Mouse (Mus musculus) kidney, postnatal 0 days (tissue): ENCODE results near the gene Cda. TPM values are rescaled to one million over a fixed set of nuclear protein-coding genes. Genes with fewer than 3 reads are reported as not detected.

ENCODE experiments used
- ATAC-seq: fragments of 200-750 bp; cut with Nextera tagmentation; replicated peaks from 2 replicates; pipeline ENCODE4 v1.8.0; 2017; ENCODE audit warnings: low read depth, moderate number of reproducible peaks, moderate TSS enrichment, moderate library complexity; ENCODE audit not compliant: low FRiP score
- DNase-seq: peaks from one replicate; pipeline ENCODE4 v3.0.0-alpha.2; 2016; ENCODE audit warnings: low spot score
- H3K27ac ChIP-seq: fragments of 300-500 bp; sonication (generic); 2 replicates; pipeline ENCODE4 v1.5.1; 2014; ENCODE audit warnings: mild to moderate bottlenecking
- H3K27me3 ChIP-seq: fragments of 300-500 bp; sonication (generic); 2 replicates; pipeline ENCODE4 v1.6.1; 2014; ENCODE audit warnings: low read length, mixed read lengths; ENCODE audit not compliant: insufficient read depth
- H3K36me3 ChIP-seq: fragments of 300-500 bp; sonication (generic); 2 replicates; pipeline ENCODE4 v1.6.1; 2014; ENCODE audit warnings: low read length, mixed read lengths; ENCODE audit not compliant: insufficient read depth
- H3K4me1 ChIP-seq: fragments of 300-500 bp; sonication (generic); replicated peaks from 2 replicates; pipeline ENCODE4 v1.6.1; 2014; ENCODE audit warnings: antibody characterized with exemption, low read length, mixed read lengths; ENCODE audit not compliant: insufficient read depth
- H3K4me2 ChIP-seq: fragments of 300-500 bp; sonication (generic); 2 replicates; pipeline ENCODE4 v1.6.1; 2014; ENCODE audit warnings: mild to moderate bottlenecking, low read length, moderate library complexity, mixed read lengths
- H3K4me3 ChIP-seq: fragments of 300-500 bp; sonication (generic); replicated peaks from 2 replicates; pipeline ENCODE4 v1.5.1; 2014; ENCODE audit warnings: low read depth, low read length
- H3K9ac ChIP-seq: fragments of 300-500 bp; sonication (generic); 2 replicates; pipeline ENCODE4 v1.6.1; 2014; ENCODE audit warnings: low read depth, low read length
- H3K9me3 ChIP-seq: fragments of 300-500 bp; sonication (generic); replicated peaks from 2 replicates; pipeline ENCODE4 v1.6.1; 2016; ENCODE audit warnings: low read length, inconsistent platforms, mixed read lengths
- CTCF ChIP-seq: IDR thresholded peaks from 2 replicates; pipeline ENCODE4 v1.5.1; 2016; ENCODE audit warnings: antibody characterized with exemption, low read depth, mild to moderate bottlenecking, moderate library complexity
- WGBS: fragments of 180-500 bp; shearing (Covaris S2); extraction: QIAGEN DNeasy Blood & Tissue Kit; methylation state at CpG from one replicate; pipeline ENCODE4 v1.1.7; 2014; 5-methylcytosine and 5-hydroxymethylcytosine counted together
- polyA plus RNA-seq: library from polyadenylated mRNA; unstranded; fragments of >200 nt; fragmentation: Nextera tagmentation; extraction: Ambion mirVana; gene quantifications from 2 replicates; pipeline ENCODE4 v1.2.1, GENCODE M21; 2015

The Cda gene
- 48.1 and 49.5 TPM in 2 replicates for polyA plus RNA-seq

- peak within 1 kb of the TSS; percentile 31 for H3K4me3 ChIP-seq
- peak; percentile 41 for TF ChIP-seq CTCF
- no peaks in the 10 kb centered on the region for H3K27me3 ChIP-seq
- H3K4me2 ChIP-seq, result peak within 1 kb of the TSS; percentile 61
- H3K9ac ChIP-seq, result peak within 1 kb of the TSS; percentile 31; the same call in 1 of the 2 replicates
- no peaks in the 10 kb centered on the region for H3K36me3 ChIP-seq
- H3K27ac ChIP-seq, result peak within 1 kb of the TSS; percentile 38; the same call in 1 of the 2 replicates
- peak; percentile 90 for ATAC-seq
- peak; percentile 94 for DNase-seq
- H3K4me1 ChIP-seq, result no peaks in the 10 kb centered on the region
- WGBS, result 3% methylated on average over 34 of the region's 34 CpGs
- no peaks in the 10 kb centered on the region for H3K9me3 ChIP-seq
These were observed at the start of gene Cda for GRCm38 (mm10) chr4:138367641-138368497. TSS of gene Cda (minus strand) at chr4:138367992.

DNA sequence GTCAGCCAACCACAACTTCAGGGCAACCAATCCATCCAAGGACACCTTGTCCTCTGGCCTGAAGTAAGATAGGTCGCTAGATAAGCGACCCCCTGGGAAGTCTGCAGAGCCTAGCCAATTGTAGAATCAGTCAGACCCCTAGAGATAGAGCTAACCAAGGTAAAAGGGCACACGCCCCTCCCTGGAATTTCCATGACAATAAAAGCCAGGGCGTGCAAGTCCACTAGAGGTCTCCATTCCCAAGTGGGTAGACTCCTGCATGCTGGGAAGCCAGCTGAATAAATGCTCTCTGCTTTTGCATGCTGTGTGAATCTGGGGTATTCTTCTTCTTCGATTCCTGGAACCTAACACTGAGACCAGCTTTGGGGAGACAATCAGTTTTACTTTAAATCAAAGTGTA, 48.6 kb upstream of the Cda start:
- TF ChIP-seq CTCF, result no peak
- Histone ChIP-seq H3K4me2 (no peak overlapping the region), H3K9me3 (no peaks in the 10 kb centered on the region), H3K9ac (no peak overlapping the region), H3K36me3 (no peaks in the 10 kb centered on the region), H3K27ac (no peak overlapping the region), H3K27me3 (no peaks in the 10 kb centered on the region), H3K4me3 (no peak overlapping the region), H3K4me1 (peaks cover 9% of the 10 kb centered on the region)
- ATAC-seq (no peak), DNase-seq (no peak)
- WGBS, result 60% methylated on average over 5 of the region's 5 CpGs

GRCm38 (mm10) chr4:138415991-138416390, 48.2 kb upstream of the Cda start:
- no peaks in the 10 kb centered on the region for H3K9me3 ChIP-seq
- no peak for DNase-seq

DNA sequence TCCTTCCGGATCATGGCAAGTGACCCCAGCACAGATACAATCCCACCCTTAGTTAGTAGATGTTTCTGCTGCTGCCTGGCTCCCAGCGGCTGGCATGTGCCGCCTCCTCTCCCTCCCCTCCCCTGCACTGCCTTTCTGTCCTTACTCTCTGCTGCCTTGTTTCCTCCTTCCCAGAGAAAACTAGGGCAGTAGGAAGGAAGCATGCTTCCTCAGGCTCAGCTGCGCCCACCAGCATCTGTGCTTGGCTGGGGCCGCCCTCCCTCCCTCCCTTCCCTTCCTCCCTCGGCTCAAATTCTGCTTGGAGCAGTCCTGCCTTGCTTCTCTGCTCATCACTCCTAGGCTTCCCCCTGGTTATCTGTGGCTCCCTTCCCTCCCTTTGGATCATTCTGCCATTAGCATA, 46.9 kb upstream of the Cda start:
- no peak overlapping the region for H3K9ac ChIP-seq
- 13% methylated on average over 6 of the region's 6 CpGs for WGBS
- no peaks in the 10 kb centered on the region for H3K27me3 ChIP-seq
- H3K9me3 ChIP-seq, result no peaks in the 10 kb centered on the region
- no peak for TF ChIP-seq CTCF
- H3K27ac ChIP-seq, result peak overlapping the region; percentile 36
- peaks cover 9% of the 10 kb centered on the region for H3K4me1 ChIP-seq
- no peaks in the 10 kb centered on the region for H3K36me3 ChIP-seq
- DNase-seq, result peak; percentile 73
- H3K4me2 ChIP-seq, result peak overlapping the region; percentile 3; the same call in 1 of the 2 replicates
- ATAC-seq, result no peak
- no peak overlapping the region for H3K4me3 ChIP-seq

More at GRCm38 (mm10) chr4:138415991-138416390, 48.2 kb upstream of the Cda start:
- Histone ChIP-seq H3K4me2 (no peak overlapping the region), H3K9ac (no peak overlapping the region), H3K4me1 (peaks cover 9% of the 10 kb centered on the region), H3K36me3 (no peaks in the 10 kb centered on the region), H3K4me3 (no peak overlapping the region), H3K27me3 (no peaks in the 10 kb centered on the region), H3K27ac (no peak overlapping the region)
- ATAC-seq, result no peak
- WGBS, result 66% methylated on average over 3 of the region's 3 CpGs
- TF ChIP-seq CTCF, result no peak

DNA sequence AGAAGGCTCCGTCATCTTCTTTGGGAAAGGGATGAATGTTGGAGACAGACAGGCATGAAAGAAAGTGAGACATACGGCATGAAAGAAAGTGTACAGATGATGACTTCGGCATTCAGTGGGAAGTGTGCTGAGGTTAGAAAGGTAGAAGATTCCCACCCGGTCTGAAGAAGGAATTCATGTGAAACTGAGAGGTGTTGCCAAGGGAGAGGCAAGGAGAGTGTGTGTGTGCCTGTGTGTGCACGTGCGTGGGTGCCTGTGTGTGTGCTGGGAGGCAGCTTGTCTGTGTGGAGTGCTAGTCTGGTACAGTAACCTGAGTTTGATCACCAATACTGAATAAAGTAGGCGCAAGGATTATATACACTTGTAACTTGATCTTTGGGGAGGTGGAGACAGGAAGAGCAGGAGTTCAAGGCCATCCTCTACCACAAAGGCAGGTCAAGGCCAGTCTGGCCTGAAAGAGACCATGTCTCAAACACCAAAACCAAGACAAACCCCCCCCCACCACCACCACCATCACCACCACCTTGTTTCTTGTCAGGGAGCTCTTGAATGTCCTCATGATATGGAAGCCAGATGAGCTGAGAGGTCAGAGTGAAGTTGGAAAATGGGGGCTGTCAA, 43.8 kb upstream of the Cda start:
- no peaks in the 10 kb centered on the region for H3K9me3 ChIP-seq
- H3K9ac ChIP-seq, result no peak overlapping the region
- H3K27ac ChIP-seq, result no peak overlapping the region
- no peaks in the 10 kb centered on the region for H3K27me3 ChIP-seq
- H3K4me2 ChIP-seq, result no peak overlapping the region
- H3K4me3 ChIP-seq, result no peak overlapping the region
- ATAC-seq, result no peak
- no peak for DNase-seq
- WGBS, result 50% methylated on average over 7 of the region's 7 CpGs
- H3K36me3 ChIP-seq, result no peaks in the 10 kb centered on the region
- no peak for TF ChIP-seq CTCF
- peaks cover 9% of the 10 kb centered on the region for H3K4me1 ChIP-seq

DNA sequence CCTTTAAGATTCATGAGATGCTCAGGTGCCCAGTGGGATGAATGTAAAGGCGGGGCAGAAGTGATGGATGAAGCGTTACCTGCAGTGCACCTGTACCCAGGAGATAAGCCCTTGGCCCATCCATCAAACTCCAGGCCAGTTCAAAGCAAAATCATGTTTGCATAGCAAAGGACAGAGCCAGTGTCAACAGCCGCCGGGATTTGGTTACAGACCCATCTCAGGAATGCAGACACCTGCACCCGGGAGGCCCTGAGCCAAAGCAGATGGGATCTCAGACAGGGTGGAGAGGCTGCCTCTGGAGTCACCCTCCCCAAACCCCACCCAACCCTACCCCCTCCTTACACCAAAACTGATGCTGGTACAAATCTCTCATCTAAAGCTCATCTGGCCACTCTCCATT, 43.2 kb upstream of the Cda start:
- no peak for TF ChIP-seq CTCF
- Histone ChIP-seq H3K9me3 (no peaks in the 10 kb centered on the region), H3K27ac (no peak overlapping the region), H3K27me3 (no peaks in the 10 kb centered on the region), H3K36me3 (no peaks in the 10 kb centered on the region), H3K4me2 (no peak overlapping the region), H3K9ac (no peak overlapping the region), H3K4me3 (no peak overlapping the region), H3K4me1 (peaks cover 9% of the 10 kb centered on the region)
- ATAC-seq (no peak), DNase-seq (peak; percentile 26)
- 14% methylated on average over 5 of the region's 5 CpGs for WGBS
